ENCODE assay signal across 9 mouse cellular contexts in the genomic region with DNA sequence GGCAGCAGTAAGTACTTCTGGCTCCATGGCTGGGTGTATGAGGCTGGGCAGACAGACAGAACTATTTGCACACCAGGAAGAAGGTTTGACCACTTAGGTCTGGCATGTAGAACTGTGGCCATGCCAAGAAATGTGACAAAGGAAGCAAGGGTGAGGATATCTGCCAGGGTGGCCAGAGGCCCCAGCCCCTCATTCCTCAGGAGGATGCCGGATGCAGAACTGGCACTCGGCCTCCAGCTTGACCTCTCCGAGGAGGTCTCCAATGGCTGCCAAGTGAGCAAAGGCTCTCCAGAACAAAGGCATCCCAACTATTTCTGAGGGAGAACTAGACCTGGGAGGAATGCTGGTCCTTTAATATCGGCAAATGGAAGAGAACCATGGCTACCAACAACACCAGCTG.
DNase-seq lines count a peak whose midpoint lies in the region; ATAC-seq lines count a peak whose summit lies in the region.
"Had no signal": no experiment of that assay in that cellular context is flagged by ENCODE, and none has a peak within 500 bp of the region (broad histone marks: within the 10 kb centered on the region; RNA-seq: fewer than 3 reads in every experiment).

No protein-coding gene starts in this region.

- DNase-seq in kidney, adult 11 months, result peak; percentile 75
- DNase-seq in heart, embryonic 10.5 days (ENCODE audit: low spot score), result no peak
- DNase-seq in testis, postnatal 14 days (ENCODE audit: low spot score), result peak; percentile 16
- no peak for DNase-seq in hindbrain, embryonic 11.5 days (ENCODE audit: low spot score)

- H3K4me2 ChIP-seq in kidney, embryonic 16.5 days (replicated peaks; ENCODE audit: low read depth, low read length), result no peak overlapping the region
- H3K4me2 ChIP-seq in limb, embryonic 12.5 days, result no peak overlapping the region
- no peak overlapping the region for H3K4me2 ChIP-seq in hindbrain, embryonic 11.5 days (replicated peaks; ENCODE audit: low read depth, low read length)
- H3K4me2 ChIP-seq in midbrain, embryonic 15.5 days, result no peak overlapping the region

- H3K4me1 ChIP-seq in kidney, embryonic 16.5 days (ENCODE audit: insufficient read depth, low read length), result no peaks in the 10 kb centered on the region
- H3K4me1 ChIP-seq in heart, embryonic 10.5 days, result peaks cover 23% of the 10 kb centered on the region
- peaks cover 5% of the 10 kb centered on the region for H3K4me1 ChIP-seq in limb, embryonic 12.5 days (replicated peaks)
- no peaks in the 10 kb centered on the region for H3K4me1 ChIP-seq in hindbrain, embryonic 11.5 days (replicated peaks; ENCODE audit: control insufficient read depth, insufficient read depth, low read length)
- H3K4me1 ChIP-seq in midbrain, embryonic 15.5 days, result no peaks in the 10 kb centered on the region

- H3K27me3 ChIP-seq in kidney, embryonic 16.5 days (ENCODE audit: insufficient read depth, low read length), result no peaks in the 10 kb centered on the region
- H3K27me3 ChIP-seq in heart, embryonic 10.5 days (ENCODE audit: insufficient read depth, poor library complexity, severe bottlenecking), result no peaks in the 10 kb centered on the region
- no peaks in the 10 kb centered on the region for H3K27me3 ChIP-seq in limb, embryonic 12.5 days
- no peaks in the 10 kb centered on the region for H3K27me3 ChIP-seq in hindbrain, embryonic 11.5 days (ENCODE audit: control insufficient read depth, insufficient read depth, low read length)
- no peaks in the 10 kb centered on the region for H3K27me3 ChIP-seq in midbrain, embryonic 15.5 days (replicated peaks)

- no peak for ATAC-seq in kidney, embryonic 16.5 days (ENCODE audit: low FRiP score, low TSS enrichment)
- ATAC-seq in limb, embryonic 12.5 days (ENCODE audit: insufficient number of reproducible peaks, insufficient read depth, low FRiP score, low TSS enrichment, low read depth), result no peak
- no peak for ATAC-seq in hindbrain, embryonic 11.5 days (ENCODE audit: low FRiP score)
- ATAC-seq in megakaryocyte progenitor cell, adult 5-6 weeks (replicated peaks; ENCODE audit: poor library complexity), result no peak
- ATAC-seq in midbrain, embryonic 15.5 days (replicated peaks), result no peak

- no peaks in the 10 kb centered on the region for H3K36me3 ChIP-seq in kidney, embryonic 16.5 days (ENCODE audit: insufficient read depth, low read length)
- H3K36me3 ChIP-seq in heart, embryonic 10.5 days, result peaks cover 21% of the 10 kb centered on the region
- no peaks in the 10 kb centered on the region for H3K36me3 ChIP-seq in limb, embryonic 12.5 days
- no peaks in the 10 kb centered on the region for H3K36me3 ChIP-seq in hindbrain, embryonic 11.5 days (ENCODE audit: control insufficient read depth, insufficient read depth, low read length)
- H3K36me3 ChIP-seq in midbrain, embryonic 15.5 days (replicated peaks), result no peaks in the 10 kb centered on the region

- H3K4me3 ChIP-seq in kidney, embryonic 16.5 days (ENCODE audit: low read length), result no peak overlapping the region
- no peak overlapping the region for H3K4me3 ChIP-seq in heart, embryonic 10.5 days
- no peak overlapping the region for H3K4me3 ChIP-seq in limb, embryonic 12.5 days (replicated peaks)
- H3K4me3 ChIP-seq in hindbrain, embryonic 11.5 days (ENCODE audit: low read depth, low read length), result no peak overlapping the region
- H3K4me3 ChIP-seq in midbrain, embryonic 15.5 days, result no peak overlapping the region
- H3K4me3 ChIP-seq: erythroblast, embryonic 14.5 days had no signal

- H3K27ac ChIP-seq in kidney, embryonic 16.5 days (ENCODE audit: low read length), result no peak overlapping the region
- peak overlapping the region; percentile 38 for H3K27ac ChIP-seq in heart, embryonic 10.5 days
- peak overlapping the region; percentile 29; the same call in 1 of the 2 replicates for H3K27ac ChIP-seq in limb, embryonic 12.5 days
- H3K27ac ChIP-seq in hindbrain, embryonic 11.5 days (ENCODE audit: low read depth, low read length), result no peak overlapping the region
- H3K27ac ChIP-seq in midbrain, embryonic 15.5 days, result no peak overlapping the region

- H3K9me3 ChIP-seq in kidney, embryonic 16.5 days (ENCODE audit: low read length), result no peaks in the 10 kb centered on the region; the same call in 1 of the 2 replicates
- H3K9me3 ChIP-seq in heart, embryonic 10.5 days, result no peaks in the 10 kb centered on the region
- peaks cover 3% of the 10 kb centered on the region for H3K9me3 ChIP-seq in limb, embryonic 12.5 days
- no peaks in the 10 kb centered on the region for H3K9me3 ChIP-seq in hindbrain, embryonic 11.5 days (ENCODE audit: control insufficient read depth, low read length)
- H3K9me3 ChIP-seq in midbrain, embryonic 15.5 days, result no peaks in the 10 kb centered on the region

- H3K9ac ChIP-seq in kidney, embryonic 16.5 days (replicated peaks; ENCODE audit: low read length), result no peak overlapping the region
- no peak overlapping the region for H3K9ac ChIP-seq in limb, embryonic 12.5 days (replicated peaks)
- H3K9ac ChIP-seq in hindbrain, embryonic 11.5 days (ENCODE audit: low read depth, low read length), result no peak overlapping the region
- H3K9ac ChIP-seq in midbrain, embryonic 15.5 days, result no peak overlapping the region

- 61% methylated on average over 4 of the region's 4 CpGs for WGBS in kidney, embryonic 16.5 days
- WGBS in heart, embryonic 10.5 days, result 34% methylated on average over 4 of the region's 4 CpGs
- WGBS in limb, embryonic 12.5 days, result 59% methylated on average over 4 of the region's 4 CpGs
- WGBS in hindbrain, embryonic 11.5 days, result 49% methylated on average over 4 of the region's 4 CpGs
- WGBS in midbrain, embryonic 15.5 days, result 58% methylated on average over 4 of the region's 4 CpGs

Comparison
In these comparisons a context has a peak if more than half of its experiments do, and no peak if none do; other contexts are left out.
1. DNase-seq: peak in kidney, adult 11 months (single experiment) and testis, postnatal 14 days (single experiment); none in heart, embryonic 10.5 days (single experiment) and hindbrain, embryonic 11.5 days (single experiment).
2. H3K27ac ChIP-seq: peak in heart, embryonic 10.5 days (single experiment) and limb, embryonic 12.5 days (single experiment); none in kidney, embryonic 16.5 days (single experiment), hindbrain, embryonic 11.5 days (single experiment) and midbrain, embryonic 15.5 days (single experiment).